Mouse (Mus musculus) CH12.LX (cell line): ENCODE results near the gene Fez2. TPM values are rescaled to one million over a fixed set of nuclear protein-coding genes. Genes with fewer than 3 reads are reported as not detected.

ENCODE experiments used
- DNase-seq: peaks from one replicate; pipeline ENCODE4 v3.0.0-alpha.2; 2013; ENCODE audit errors: extremely low read depth
- H3K27ac ChIP-seq: 2 replicates; pipeline ENCODE4 v1.5.1; 2012; ENCODE audit warnings: low read depth, mild to moderate bottlenecking, control low read depth, moderate library complexity; ENCODE audit not compliant: insufficient read depth
- H3K27me3 ChIP-seq: replicated peaks from 2 replicates; pipeline ENCODE3; 2012; ENCODE audit warnings: inconsistent platforms
- H3K36me3 ChIP-seq, 2 experiments: replicated peaks in 1 of 2; 2 replicates each; pipeline versions ENCODE3 to v1.6.1; 2012; ENCODE audit warnings: inconsistent platforms in 1 of 2, low read length in 1 of 2, mild to moderate bottlenecking in 1 of 2, mixed read lengths in 1 of 2, moderate library complexity in 1 of 2; ENCODE audit not compliant: control insufficient read depth in 1 of 2, insufficient read depth in 1 of 2
- H3K4me1 ChIP-seq, 2 experiments: 2 replicates each; pipeline ENCODE4 v1.6.1; 2012; ENCODE audit warnings: inconsistent platforms in 1 of 2, moderate library complexity in 1 of 2; ENCODE audit not compliant: insufficient read depth in 2 of 2, control insufficient read depth in 1 of 2
- H3K4me2 ChIP-seq: 2 replicates; pipeline ENCODE4 v1.6.1; 2012; ENCODE audit warnings: low read depth, mild to moderate bottlenecking, control low read depth; ENCODE audit not compliant: poor library complexity, insufficient read depth, severe bottlenecking
- H3K4me3 ChIP-seq, 3 experiments: fragments of 150-350 bp in 1 of 3; sonication (generic) in 1 of 3; replicated peaks in 1 of 3; 2 replicates each; pipeline versions ENCODE3 to v1.5.1; 2011 to 2012; ENCODE audit warnings: low read depth in 2 of 3, low read length in 2 of 3, mild to moderate bottlenecking in 2 of 3, moderate library complexity in 2 of 3, control low read depth in 1 of 3, improper control_type of control experiment in 1 of 3, inconsistent platforms in 1 of 3, mixed read lengths in 1 of 3; ENCODE audit not compliant: poor library complexity in 1 of 3
- H3K79me2 ChIP-seq: replicated peaks from 2 replicates; pipeline ENCODE4 v1.6.1; 2012; ENCODE audit warnings: mild to moderate bottlenecking, moderate library complexity; ENCODE audit not compliant: control insufficient read depth, poor library complexity, insufficient read depth, severe bottlenecking; ENCODE audit errors: extremely low read depth
- H3K9ac ChIP-seq: 2 replicates; pipeline ENCODE4 v1.6.1; 2012; ENCODE audit warnings: low read depth, mild to moderate bottlenecking, control low read depth, moderate library complexity; ENCODE audit not compliant: insufficient read depth
- H3K9me3 ChIP-seq: replicated peaks from 2 replicates; pipeline ENCODE3; 2012; ENCODE audit warnings: low read length, inconsistent platforms, mixed read lengths
- CHD1 ChIP-seq: IDR thresholded peaks from 2 replicates; pipeline ENCODE4 v1.6.1; 2012; ENCODE audit warnings: low read depth, low read length, improper control_type of control experiment, inconsistent platforms
- CHD2 ChIP-seq: IDR thresholded peaks from 2 replicates; pipeline ENCODE4 v1.6.1; 2011; ENCODE audit warnings: low read length, improper control_type of control experiment
- ELF1 ChIP-seq: IDR thresholded peaks from 2 replicates; pipeline ENCODE4 v1.6.1; 2014; ENCODE audit warnings: low read depth, mild to moderate bottlenecking, inconsistent platforms, low read length, improper control_type of control experiment
- GABPA ChIP-seq: IDR thresholded peaks from 2 replicates; pipeline ENCODE4 v1.6.1; 2012; ENCODE audit warnings: low read depth, low read length, improper control_type of control experiment, inconsistent platforms; ENCODE audit not compliant: insufficient replicate concordance
- HCFC1 ChIP-seq: IDR thresholded peaks from 2 replicates; pipeline ENCODE4 v1.6.1; 2012; ENCODE audit warnings: low read depth, mild to moderate bottlenecking, inconsistent platforms, low read length, improper control_type of control experiment
- KAT2A ChIP-seq: IDR thresholded peaks from 2 replicates; pipeline ENCODE4 v1.6.1; 2012; ENCODE audit warnings: low read length, improper control_type of control experiment, inconsistent platforms; ENCODE audit not compliant: insufficient replicate concordance
- MXI1 ChIP-seq: IDR thresholded peaks from 2 replicates; pipeline ENCODE4 v1.6.1; 2011; ENCODE audit warnings: mild to moderate bottlenecking, low read depth, low read length, improper control_type of control experiment
- MYC ChIP-seq: IDR thresholded peaks from 2 replicates; pipeline ENCODE4 v1.6.1; 2011; ENCODE audit warnings: low read depth, mild to moderate bottlenecking, improper control_type of control experiment, low read length
- NELFE ChIP-seq: IDR thresholded peaks from 2 replicates; pipeline ENCODE4 v1.6.1; 2011; ENCODE audit warnings: low read depth, low read length, improper control_type of control experiment
- PAX5 ChIP-seq: IDR thresholded peaks from 2 replicates; pipeline ENCODE4 v1.6.1; 2012; ENCODE audit warnings: low read length, inconsistent platforms, mixed read lengths
- POLR2A ChIP-seq: IDR thresholded peaks from 2 replicates; pipeline ENCODE4 v1.6.1; 2011; ENCODE audit warnings: low read depth, mild to moderate bottlenecking, improper control_type of control experiment, low read length
- POLR2AphosphoS2 ChIP-seq: IDR thresholded peaks from 2 replicates; pipeline ENCODE4 v1.6.1; 2011; ENCODE audit warnings: low read depth, low read length, improper control_type of control experiment
- RCOR1 ChIP-seq: conservative IDR thresholded peaks from 2 replicates; pipeline ENCODE4 v1.6.1; 2012; ENCODE audit warnings: low read depth, mild to moderate bottlenecking, inconsistent platforms, low read length, improper control_type of control experiment
- SIN3A ChIP-seq: IDR thresholded peaks from 2 replicates; pipeline ENCODE4 v1.6.1; 2012; ENCODE audit warnings: low read length, improper control_type of control experiment, inconsistent platforms
- SMC3 ChIP-seq: IDR thresholded peaks from 2 replicates; pipeline ENCODE4 v1.6.1; 2011; ENCODE audit warnings: low read depth, low read length, improper control_type of control experiment
- TBP ChIP-seq: conservative IDR thresholded peaks from 2 replicates; pipeline ENCODE4 v1.6.1; 2011; ENCODE audit warnings: low read depth, low read length, improper control_type of control experiment
- TCF12 ChIP-seq: IDR thresholded peaks from 2 replicates; pipeline ENCODE4 v1.6.1; 2014; ENCODE audit warnings: low read depth, mild to moderate bottlenecking, inconsistent platforms, low read length, improper control_type of control experiment
- UBTF ChIP-seq: IDR thresholded peaks from 2 replicates; pipeline ENCODE4 v1.6.1; 2012; ENCODE audit warnings: low read depth, mild to moderate bottlenecking, inconsistent platforms, low read length, improper control_type of control experiment, moderate library complexity
- ZC3H11A ChIP-seq: IDR thresholded peaks from 2 replicates; pipeline ENCODE4 v1.6.1; 2012; ENCODE audit warnings: low read depth, mild to moderate bottlenecking, inconsistent platforms, low read length, improper control_type of control experiment
- ZNF384 ChIP-seq: IDR thresholded peaks from 2 replicates; pipeline ENCODE4 v1.6.1; 2012; ENCODE audit warnings: low read depth, low read length, improper control_type of control experiment, inconsistent platforms
- dilution Hi-C: fragments of 300-500 bp; cut with MboI; formaldehyde crosslinking; loops from 2 replicates; pipeline ENCODE4 v1.14.3; 2020; ENCODE audit warnings: low sequenced_read_pairs; ENCODE audit not compliant: extremely low pct_unique_long_range_greater_than_20kb, extremely low pct_ligation_motif_present
- in situ Hi-C: fragments of 300-500 bp; cut with MboI; formaldehyde crosslinking; loops from 3 replicates; pipeline ENCODE4 v1.14.3; 2019; ENCODE audit warnings: low sequenced_read_pairs, low pct_ligation_motif_present, low pct_unique_long_range_greater_than_20kb, mixed read lengths
- polyA plus RNA-seq: library from polyadenylated mRNA; unstranded; fragments of >175 nt; gene quantifications from 2 replicates; pipeline ENCODE4 v1.2.1, GENCODE M21; 2012; ENCODE audit warnings: low read depth; ENCODE audit not compliant: insufficient read length
- total RNA-seq, 2 experiments: library from RNA; depleted of rRNA; stranded (reverse); fragments of 300-350 nt in 1 of 2; fragments of >200 nt in 1 of 2; gene quantifications; 2 replicates each; pipeline ENCODE4 v1.2.3; 2012 to 2014

The Fez2 gene
- total and polyA plus RNA-seq, 3 experiments = 13.5 to 18.7 (median 14.2) TPM

DNA sequence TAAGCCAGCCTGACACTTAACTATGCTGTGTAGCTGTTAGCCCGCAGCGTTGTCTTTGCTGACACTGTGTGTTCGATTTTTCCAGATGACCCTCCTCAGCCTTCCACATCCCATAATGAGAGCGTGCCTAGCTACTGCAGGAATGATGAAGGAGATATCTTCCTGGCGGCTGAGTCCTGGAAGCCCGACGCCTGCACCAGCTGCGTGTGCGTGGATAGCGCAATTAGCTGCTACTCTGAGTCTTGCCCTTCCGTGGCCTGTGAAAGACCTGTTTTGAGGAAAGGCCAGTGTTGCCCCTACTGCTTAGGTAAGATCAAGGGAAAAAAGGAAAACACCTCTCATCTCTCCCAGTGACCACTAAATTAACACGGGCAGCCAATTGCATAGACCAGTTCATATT, 63.1 kb downstream of the Fez2 start:
- Histone ChIP-seq H3K4me2 (no peak overlapping the region), H3K79me2 (no peaks in the 10 kb centered on the region), H3K9me3 (no peaks in the 10 kb centered on the region), H3K4me1 (peaks cover 0 to 10% of the 10 kb centered on the region in 2 experiments; a peak in 2 of 4 replicates), H3K27me3 (no peaks in the 10 kb centered on the region), H3K36me3 (peaks cover 73 to 87% of the 10 kb centered on the region in 2 experiments), H3K27ac (no peak overlapping the region), H3K4me3 (no peak overlapping the region), H3K9ac (no peak overlapping the region)
- in situ Hi-C loops (no loop called here), dilution Hi-C loops (no loop called here)
- no peak for TF ChIP-seq SIN3A
- TF ChIP-seq CHD2 = no peak
- TF ChIP-seq MYC = no peak
- no peak for TF ChIP-seq GABPA
- TF ChIP-seq PAX5 = no peak
- no peak for DNase-seq

GRCm38 (mm10) chr17:78354411-78354810, 63.5 kb downstream of the Fez2 start:
- Histone ChIP-seq H3K9ac (no peak overlapping the region), H3K4me3 (no peak overlapping the region), H3K4me1 (peaks cover 0 to 7% of the 10 kb centered on the region in 2 experiments; a peak in 2 of 4 replicates), H3K27ac (no peak overlapping the region), H3K36me3 (peaks cover 74 to 87% of the 10 kb centered on the region in 2 experiments), H3K27me3 (no peaks in the 10 kb centered on the region), H3K79me2 (no peaks in the 10 kb centered on the region), H3K4me2 (no peak overlapping the region), H3K9me3 (no peaks in the 10 kb centered on the region)
- TF ChIP-seq GABPA (no peak), SIN3A (no peak), CHD2 (no peak), ZC3H11A (no peak), SMC3 (no peak), NELFE (no peak), MXI1 (no peak), ZNF384 (no peak), TBP (no peak), POLR2A (no peak), MYC (no peak), HCFC1 (no peak), KAT2A (no peak), CHD1 (no peak), ELF1 (no peak), TCF12 (no peak), POLR2AphosphoS2 (no peak), RCOR1 (no peak), UBTF (no peak)
- in situ Hi-C loops (no loop called here), dilution Hi-C loops (no loop called here)
- no peak for DNase-seq
